Mouse (Mus musculus) kidney, postnatal 0 days (tissue): ENCODE measurements around the gene Fggy. TPM values are rescaled to one million over a fixed set of nuclear protein-coding genes. Genes with fewer than 3 reads are reported as not detected.

Experiments used
- ATAC-seq: fragments of 200-750 bp; cut with Nextera tagmentation; replicated peaks from 2 replicates; pipeline ENCODE4 v1.8.0; 2017; ENCODE audit warnings: low read depth, moderate number of reproducible peaks, moderate TSS enrichment, moderate library complexity; ENCODE audit not compliant: low FRiP score
- DNase-seq: peaks from one replicate; pipeline ENCODE4 v3.0.0-alpha.2; 2016; ENCODE audit warnings: low spot score
- H3K27ac ChIP-seq: fragments of 300-500 bp; sonication (generic); 2 replicates; pipeline ENCODE4 v1.5.1; 2014; ENCODE audit warnings: mild to moderate bottlenecking
- H3K27me3 ChIP-seq: fragments of 300-500 bp; sonication (generic); 2 replicates; pipeline ENCODE4 v1.6.1; 2014; ENCODE audit warnings: low read length, mixed read lengths; ENCODE audit not compliant: insufficient read depth
- H3K36me3 ChIP-seq: fragments of 300-500 bp; sonication (generic); 2 replicates; pipeline ENCODE4 v1.6.1; 2014; ENCODE audit warnings: low read length, mixed read lengths; ENCODE audit not compliant: insufficient read depth
- H3K4me1 ChIP-seq: fragments of 300-500 bp; sonication (generic); replicated peaks from 2 replicates; pipeline ENCODE4 v1.6.1; 2014; ENCODE audit warnings: antibody characterized with exemption, low read length, mixed read lengths; ENCODE audit not compliant: insufficient read depth
- H3K4me2 ChIP-seq: fragments of 300-500 bp; sonication (generic); 2 replicates; pipeline ENCODE4 v1.6.1; 2014; ENCODE audit warnings: mild to moderate bottlenecking, low read length, moderate library complexity, mixed read lengths
- H3K4me3 ChIP-seq: fragments of 300-500 bp; sonication (generic); replicated peaks from 2 replicates; pipeline ENCODE4 v1.5.1; 2014; ENCODE audit warnings: low read depth, low read length
- H3K9ac ChIP-seq: fragments of 300-500 bp; sonication (generic); 2 replicates; pipeline ENCODE4 v1.6.1; 2014; ENCODE audit warnings: low read depth, low read length
- H3K9me3 ChIP-seq: fragments of 300-500 bp; sonication (generic); replicated peaks from 2 replicates; pipeline ENCODE4 v1.6.1; 2016; ENCODE audit warnings: low read length, inconsistent platforms, mixed read lengths
- CTCF ChIP-seq: IDR thresholded peaks from 2 replicates; pipeline ENCODE4 v1.5.1; 2016; ENCODE audit warnings: antibody characterized with exemption, low read depth, mild to moderate bottlenecking, moderate library complexity
- WGBS: fragments of 180-500 bp; shearing (Covaris S2); extraction: QIAGEN DNeasy Blood & Tissue Kit; methylation state at CpG from one replicate; pipeline ENCODE4 v1.1.7; 2014; 5-methylcytosine and 5-hydroxymethylcytosine counted together
- polyA plus RNA-seq: library from polyadenylated mRNA; unstranded; fragments of >200 nt; fragmentation: Nextera tagmentation; extraction: Ambion mirVana; gene quantifications from 2 replicates; pipeline ENCODE4 v1.2.1, GENCODE M21; 2015

Gene Fggy
- polyA plus RNA-seq, 1 experiment from 2014 or later, result 35.3 TPM

GRCm38 (mm10) chr4:95676390-95676789 lies 119.1 kb downstream of the Fggy start:
- no peak for DNase-seq
- H3K36me3 ChIP-seq, result no peaks in the 10 kb centered on the region
- WGBS, result 92% methylated on average over 2 of the region's 2 CpGs
- no peaks in the 10 kb centered on the region for H3K9me3 ChIP-seq
- TF ChIP-seq CTCF, result no peak
- H3K9ac ChIP-seq, result no peak overlapping the region
- H3K4me1 ChIP-seq, result no peaks in the 10 kb centered on the region
- no peaks in the 10 kb centered on the region for H3K27me3 ChIP-seq
- H3K4me3 ChIP-seq, result no peak overlapping the region
- no peak for ATAC-seq
- no peak overlapping the region for H3K27ac ChIP-seq
- no peak overlapping the region for H3K4me2 ChIP-seq

GRCm38 (mm10) chr4:95680756-95681449 lies 123.6 kb downstream of the Fggy start:
- no peaks in the 10 kb centered on the region for H3K4me1 ChIP-seq
- H3K27me3 ChIP-seq, result no peaks in the 10 kb centered on the region
- 92% methylated on average over 5 of the region's 5 CpGs for WGBS
- no peak overlapping the region for H3K4me3 ChIP-seq
- no peak overlapping the region for H3K9ac ChIP-seq
- no peak overlapping the region for H3K27ac ChIP-seq
- H3K36me3 ChIP-seq, result no peaks in the 10 kb centered on the region
- no peak for DNase-seq
- H3K9me3 ChIP-seq, result no peaks in the 10 kb centered on the region
- no peak for TF ChIP-seq CTCF
- ATAC-seq, result no peak
- no peak overlapping the region for H3K4me2 ChIP-seq

GRCm38 (mm10) chr4:95684522-95685080 lies 127.3 kb downstream of the Fggy start:
- WGBS, result 18% methylated on average over 4 of the region's 4 CpGs
- ATAC-seq (peak; percentile 89), DNase-seq (peak; percentile 89)
- Histone ChIP-seq H3K36me3 (no peaks in the 10 kb centered on the region), H3K27ac (peak overlapping the region; percentile 43), H3K4me2 (no peak overlapping the region), H3K4me3 (no peak overlapping the region), H3K9me3 (no peaks in the 10 kb centered on the region), H3K27me3 (no peaks in the 10 kb centered on the region), H3K4me1 (no peaks in the 10 kb centered on the region), H3K9ac (no peak overlapping the region)
- TF ChIP-seq CTCF, result no peak

GRCm38 (mm10) chr4:95686775-95687174 lies 129.5 kb downstream of the Fggy start:
- Histone ChIP-seq H3K27ac (no peak overlapping the region), H3K36me3 (no peaks in the 10 kb centered on the region), H3K4me3 (no peak overlapping the region), H3K9me3 (no peaks in the 10 kb centered on the region), H3K4me1 (no peaks in the 10 kb centered on the region), H3K9ac (no peak overlapping the region), H3K4me2 (no peak overlapping the region), H3K27me3 (no peaks in the 10 kb centered on the region)
- 81% methylated on average over 2 of the region's 2 CpGs for WGBS
- no peak for DNase-seq
- ATAC-seq, result no peak
- no peak for TF ChIP-seq CTCF

GRCm38 (mm10) chr4:95687350-95687749 lies 130.0 kb downstream of the Fggy start:
- H3K4me2 ChIP-seq, result no peak overlapping the region
- H3K9ac ChIP-seq, result no peak overlapping the region
- ATAC-seq (no peak), DNase-seq (no peak)
- H3K27ac ChIP-seq, result no peak overlapping the region
- no peak overlapping the region for H3K4me3 ChIP-seq
- no peaks in the 10 kb centered on the region for H3K9me3 ChIP-seq
- no peaks in the 10 kb centered on the region for H3K4me1 ChIP-seq
- no peaks in the 10 kb centered on the region for H3K27me3 ChIP-seq
- 88% methylated on average over 5 of the region's 5 CpGs for WGBS
- H3K36me3 ChIP-seq, result no peaks in the 10 kb centered on the region
- no peak for TF ChIP-seq CTCF

- Histone ChIP-seq H3K27me3 (no peaks in the 10 kb centered on the region), H3K27ac (no peak overlapping the region), H3K9ac (no peak overlapping the region), H3K4me3 (no peak overlapping the region), H3K4me1 (no peaks in the 10 kb centered on the region), H3K4me2 (no peak overlapping the region), H3K36me3 (no peaks in the 10 kb centered on the region), H3K9me3 (no peaks in the 10 kb centered on the region)
- DNase-seq (no peak), ATAC-seq (no peak)
- no peak for TF ChIP-seq CTCF
- 84% methylated on average over 4 of the region's 4 CpGs for WGBS
These were observed 130.9 kb downstream of the Fggy start for GRCm38 (mm10) chr4:95688159-95688558.

- no peak overlapping the region for H3K4me2 ChIP-seq
- no peaks in the 10 kb centered on the region for H3K27me3 ChIP-seq
- no peak for DNase-seq
- no peaks in the 10 kb centered on the region for H3K9me3 ChIP-seq
- H3K9ac ChIP-seq, result no peak overlapping the region
- no peak overlapping the region for H3K4me3 ChIP-seq
- H3K4me1 ChIP-seq, result no peaks in the 10 kb centered on the region
- ATAC-seq, result no peak
- no peak for TF ChIP-seq CTCF
- H3K27ac ChIP-seq, result no peak overlapping the region
- no peaks in the 10 kb centered on the region for H3K36me3 ChIP-seq
- 59% methylated on average over 2 of the region's 2 CpGs for WGBS
These were observed 143.1 kb downstream of the Fggy start for GRCm38 (mm10) chr4:95700366-95700765.
